Mouse (Mus musculus): ENCODE results near the gene Lactbl1. TPM values are rescaled to one million over a fixed set of nuclear protein-coding genes. Genes with fewer than 3 reads are reported as not detected.

Lactbl1 gene
- polyA plus RNA-seq, 1 experiment from 2014 or later: not detected

- H3K4me1 ChIP-seq: no peaks in the 10 kb centered on the region
- H3K4me2 ChIP-seq: no peak overlapping the region
- H3K9me3 ChIP-seq: no peaks in the 10 kb centered on the region
- no peak overlapping the region for H3K4me3 ChIP-seq
- 67% methylated on average over 3 of the region's 3 CpGs for WGBS
- no peak overlapping the region for H3K27ac ChIP-seq
- ATAC-seq (ENCODE audit: insufficient number of reproducible peaks, low FRiP score, low TSS enrichment, low read depth): no peak
- H3K9ac ChIP-seq: no peak overlapping the region
- no peaks in the 10 kb centered on the region for H3K27me3 ChIP-seq
- peaks cover 70% of the 10 kb centered on the region for H3K36me3 ChIP-seq
Observed at GRCm38 (mm10) chr4:136657914-136658313, 35.5 kb downstream of the Lactbl1 start.

GRCm38 (mm10) chr4:136665068-136665467, 42.6 kb downstream of the Lactbl1 start:
- Histone ChIP-seq H3K27ac (no peak overlapping the region), H3K4me1 (no peaks in the 10 kb centered on the region), H3K36me3 (peaks cover 44% of the 10 kb centered on the region), H3K27me3 (no peaks in the 10 kb centered on the region), H3K4me3 (no peak overlapping the region), H3K9ac (no peak overlapping the region), H3K9me3 (no peaks in the 10 kb centered on the region), H3K4me2 (no peak overlapping the region)
- WGBS: 85% methylated on average over 9 of the region's 9 CpGs
- no peak for ATAC-seq (ENCODE audit: insufficient number of reproducible peaks, low FRiP score, low TSS enrichment, low read depth)

GRCm38 (mm10) chr4:136666002-136666401, 43.6 kb downstream of the Lactbl1 start:
- Histone ChIP-seq H3K4me1 (no peaks in the 10 kb centered on the region), H3K27me3 (no peaks in the 10 kb centered on the region), H3K4me3 (no peak overlapping the region), H3K9me3 (no peaks in the 10 kb centered on the region), H3K27ac (no peak overlapping the region), H3K4me2 (no peak overlapping the region), H3K36me3 (peaks cover 35% of the 10 kb centered on the region), H3K9ac (no peak overlapping the region)
- ATAC-seq (ENCODE audit: insufficient number of reproducible peaks, low FRiP score, low TSS enrichment, low read depth): no peak
- WGBS: 67% methylated on average over 4 of the region's 4 CpGs

DNA sequence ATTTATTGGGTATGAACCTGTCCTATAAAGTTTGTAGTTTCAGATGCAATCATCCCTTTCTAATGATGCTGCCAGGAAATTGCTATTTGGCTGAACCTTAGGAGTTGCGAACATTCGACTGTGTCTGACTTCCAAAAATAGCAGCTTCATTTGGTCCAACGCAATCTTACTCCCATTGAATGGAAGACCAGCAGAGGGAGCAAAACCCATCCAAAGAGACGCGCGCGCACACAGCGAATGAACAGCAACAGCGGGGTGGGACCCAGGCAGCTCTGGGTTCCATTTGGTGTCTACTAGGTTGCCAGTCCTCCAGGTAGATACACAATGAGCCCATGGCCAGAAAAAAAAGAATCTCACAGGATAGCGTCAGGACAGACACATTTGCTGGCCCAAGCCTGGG, 45.3 kb downstream of the Lactbl1 start:
- Histone ChIP-seq H3K27ac (no peak overlapping the region), H3K9me3 (no peaks in the 10 kb centered on the region), H3K27me3 (no peaks in the 10 kb centered on the region), H3K4me1 (no peaks in the 10 kb centered on the region), H3K4me2 (no peak overlapping the region), H3K9ac (no peak overlapping the region), H3K4me3 (no peak overlapping the region), H3K36me3 (peaks cover 36% of the 10 kb centered on the region)
- no peak for ATAC-seq (ENCODE audit: insufficient number of reproducible peaks, low FRiP score, low TSS enrichment, low read depth)
- WGBS: 61% methylated on average over 10 of the region's 10 CpGs

DNA sequence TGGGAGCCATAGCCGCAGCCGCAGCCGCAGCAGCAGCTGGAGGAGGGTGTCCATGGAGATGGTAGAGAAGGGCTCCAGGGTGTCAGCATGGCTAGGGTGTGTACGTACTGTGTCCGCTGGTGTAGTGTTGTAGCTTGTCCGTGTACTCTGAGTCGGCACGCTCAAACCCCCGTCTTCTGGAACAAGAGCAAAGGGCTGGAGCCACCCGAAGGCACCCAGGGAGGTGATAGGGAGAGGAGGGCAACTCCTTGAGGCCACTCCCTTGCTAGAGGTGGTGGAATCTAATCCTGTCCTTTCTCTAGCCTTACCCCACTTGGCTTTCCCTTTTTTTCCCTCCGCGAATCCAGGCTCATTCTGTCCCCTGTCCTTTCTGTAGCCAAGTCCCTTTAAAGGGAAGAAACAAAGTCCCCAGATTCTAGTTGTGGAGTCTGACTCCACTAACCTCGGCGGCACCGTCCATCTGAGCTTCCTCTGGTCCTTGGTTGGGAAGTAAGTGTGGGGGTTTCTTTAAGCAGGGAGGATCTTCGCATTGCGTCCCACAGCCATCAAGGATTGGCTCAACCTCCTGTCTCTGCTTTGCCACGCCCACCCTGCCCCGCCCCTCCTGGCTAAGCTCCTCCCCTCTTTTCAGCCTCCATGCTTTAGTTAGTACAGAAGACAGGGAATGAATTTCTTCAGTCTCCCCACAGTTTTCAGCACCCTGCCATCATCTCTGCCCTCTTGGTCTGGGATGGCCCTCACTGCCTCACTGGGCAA, 50.1 kb downstream of the Lactbl1 start:
- ATAC-seq (ENCODE audit: insufficient number of reproducible peaks, low FRiP score, low TSS enrichment, low read depth): no peak
- H3K4me1 ChIP-seq: no peaks in the 10 kb centered on the region
- H3K4me3 ChIP-seq: no peak overlapping the region
- H3K4me2 ChIP-seq: no peak overlapping the region
- peaks cover 40% of the 10 kb centered on the region for H3K36me3 ChIP-seq
- no peaks in the 10 kb centered on the region for H3K27me3 ChIP-seq
- 88% methylated on average over 19 of the region's 19 CpGs for WGBS
- no peaks in the 10 kb centered on the region for H3K9me3 ChIP-seq
- no peak overlapping the region for H3K9ac ChIP-seq
- no peak overlapping the region for H3K27ac ChIP-seq

DNA sequence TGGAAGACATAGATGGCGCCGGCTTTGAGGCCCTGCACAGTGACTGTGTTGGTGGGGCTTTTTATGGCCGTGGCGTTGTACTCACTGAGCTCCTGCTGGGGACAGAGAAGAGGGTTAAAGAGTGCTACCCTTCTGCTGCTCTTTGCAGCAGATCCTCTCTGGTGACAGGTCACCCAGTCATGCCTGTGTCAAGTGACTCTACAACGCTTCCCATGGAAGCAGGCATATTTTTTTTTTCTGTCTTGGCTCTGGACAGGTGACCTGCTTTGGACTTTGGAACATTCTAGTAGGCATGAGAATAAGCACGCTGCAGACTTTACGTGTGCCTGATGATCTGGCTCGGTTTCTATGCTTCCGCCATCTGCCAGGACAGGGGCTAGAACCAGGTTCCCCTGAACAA, 53.0 kb downstream of the Lactbl1 start:
- Histone ChIP-seq H3K27ac (no peak overlapping the region), H3K4me1 (peaks cover 11% of the 10 kb centered on the region), H3K4me3 (no peak overlapping the region), H3K36me3 (peaks cover 33% of the 10 kb centered on the region), H3K4me2 (no peak overlapping the region), H3K9me3 (no peaks in the 10 kb centered on the region), H3K9ac (no peak overlapping the region), H3K27me3 (no peaks in the 10 kb centered on the region)
- WGBS: 90% methylated on average over 9 of the region's 9 CpGs
- no peak for ATAC-seq (ENCODE audit: insufficient number of reproducible peaks, low FRiP score, low TSS enrichment, low read depth)

DNA sequence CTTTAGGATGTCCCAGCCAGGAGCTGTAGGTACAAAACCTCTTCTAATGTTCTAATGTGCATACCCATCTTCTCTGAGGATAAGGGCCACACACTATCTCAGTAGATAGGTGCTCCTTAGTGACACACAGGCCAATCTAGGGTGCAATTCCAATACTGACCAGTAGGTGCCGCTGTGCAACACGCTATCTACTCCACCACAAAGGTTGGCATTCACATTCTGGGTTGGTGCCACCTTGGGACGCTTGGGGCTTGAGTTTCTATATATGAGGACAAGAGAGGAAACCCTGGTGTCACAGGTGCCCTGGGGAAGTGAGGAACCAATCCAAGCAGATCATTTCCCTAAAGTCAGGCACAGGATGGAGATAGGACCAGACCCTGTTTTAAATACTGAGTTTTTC, 56.1 kb downstream of the Lactbl1 start:
- H3K9ac ChIP-seq: no peak overlapping the region
- H3K4me1 ChIP-seq: peaks cover 19% of the 10 kb centered on the region
- no peak overlapping the region for H3K27ac ChIP-seq
- 2% methylated on average over 3 of the region's 3 CpGs for WGBS
- ATAC-seq (ENCODE audit: insufficient number of reproducible peaks, low FRiP score, low TSS enrichment, low read depth): no peak
- no peak overlapping the region for H3K4me3 ChIP-seq
- no peak overlapping the region for H3K4me2 ChIP-seq
- H3K36me3 ChIP-seq: peaks cover 23% of the 10 kb centered on the region
- H3K9me3 ChIP-seq: no peaks in the 10 kb centered on the region
- H3K27me3 ChIP-seq: no peaks in the 10 kb centered on the region

DNA sequence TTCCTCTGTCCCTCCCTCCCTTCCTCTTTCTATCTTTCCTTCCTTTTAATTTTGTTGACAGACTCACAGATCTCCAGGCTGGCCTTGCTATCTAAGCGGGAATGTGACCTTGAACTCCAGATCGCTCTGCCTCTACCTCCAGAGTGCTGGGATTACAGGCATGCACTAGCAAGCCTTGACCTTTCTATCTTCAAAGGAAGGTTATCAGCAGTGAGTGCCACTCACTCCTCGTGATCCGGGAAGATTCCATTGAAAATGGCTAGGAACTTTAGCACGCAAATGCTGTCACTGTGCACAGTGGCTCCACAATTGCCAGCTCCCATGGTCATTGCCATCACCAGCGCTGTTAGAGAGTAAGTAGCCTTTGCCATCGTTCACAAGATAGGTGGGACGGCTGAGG, 56.8 kb downstream of the Lactbl1 start:
- peaks cover 19% of the 10 kb centered on the region for H3K4me1 ChIP-seq
- no peak overlapping the region for H3K4me2 ChIP-seq
- WGBS: 80% methylated on average over 8 of the region's 8 CpGs
- no peak overlapping the region for H3K4me3 ChIP-seq
- H3K27me3 ChIP-seq: no peaks in the 10 kb centered on the region
- H3K9me3 ChIP-seq: no peaks in the 10 kb centered on the region
- H3K9ac ChIP-seq: no peak overlapping the region
- no peak for ATAC-seq (ENCODE audit: insufficient number of reproducible peaks, low FRiP score, low TSS enrichment, low read depth)
- no peak overlapping the region for H3K27ac ChIP-seq
- peaks cover 16% of the 10 kb centered on the region; the same call in 1 of the 2 replicates for H3K36me3 ChIP-seq

GRCm38 (mm10) chr4:136680641-136681040, 58.2 kb downstream of the Lactbl1 start:
- 45% methylated on average over 14 of the region's 14 CpGs for WGBS
- no peaks in the 10 kb centered on the region for H3K9me3 ChIP-seq
- H3K36me3 ChIP-seq: peaks cover 7% of the 10 kb centered on the region; the same call in 1 of the 2 replicates
- peak overlapping the region; percentile 43; the same call in 1 of the 2 replicates for H3K27ac ChIP-seq
- no peak overlapping the region for H3K9ac ChIP-seq
- H3K27me3 ChIP-seq: no peaks in the 10 kb centered on the region
- ATAC-seq (ENCODE audit: insufficient number of reproducible peaks, low FRiP score, low TSS enrichment, low read depth): 0 out of 2 replicates have a peak, but pooled peaks have one; percentile 7
- peaks cover 27% of the 10 kb centered on the region for H3K4me1 ChIP-seq
- H3K4me2 ChIP-seq: no peak overlapping the region
- no peak overlapping the region for H3K4me3 ChIP-seq

- 60% methylated on average over 6 of the region's 6 CpGs for WGBS
- peaks cover 7% of the 10 kb centered on the region; the same call in 1 of the 2 replicates for H3K36me3 ChIP-seq
Observed at GRCm38 (mm10) chr4:136684485-136684884, 62.1 kb downstream of the Lactbl1 start.

DNA sequence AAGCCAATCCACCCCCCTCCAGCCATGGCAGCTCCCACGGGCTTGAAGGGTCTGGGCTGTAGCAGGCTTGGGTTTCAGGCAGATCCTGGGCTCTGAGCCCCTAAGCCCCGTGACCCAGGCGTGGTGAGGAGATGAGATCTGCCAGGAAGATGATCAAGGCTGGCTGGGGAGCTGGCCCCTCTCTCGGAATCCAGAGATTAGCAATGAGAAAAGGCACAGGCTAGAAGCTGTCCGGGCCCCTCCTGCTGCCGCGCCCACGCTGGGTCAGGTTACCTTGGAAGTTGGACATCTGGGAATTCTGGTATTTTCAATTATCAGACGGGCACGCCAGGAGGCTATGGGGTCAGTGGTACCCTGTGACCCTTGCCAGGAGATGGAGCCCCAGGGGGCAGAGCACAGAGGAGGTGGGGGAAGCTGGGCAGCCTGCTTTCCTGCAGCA, 63.0 kb downstream of the Lactbl1 start:
- H3K9me3 ChIP-seq: no peaks in the 10 kb centered on the region
- peaks cover 22% of the 10 kb centered on the region for H3K4me1 ChIP-seq
- H3K4me3 ChIP-seq: no peak overlapping the region
- H3K36me3 ChIP-seq: peaks cover 10% of the 10 kb centered on the region; the same call in 1 of the 2 replicates
- WGBS: 29% methylated on average over 10 of the region's 10 CpGs
- no peak overlapping the region for H3K27ac ChIP-seq
- no peak overlapping the region for H3K9ac ChIP-seq
- no peak for ATAC-seq (ENCODE audit: insufficient number of reproducible peaks, low FRiP score, low TSS enrichment, low read depth)
- no peaks in the 10 kb centered on the region for H3K27me3 ChIP-seq
- H3K4me2 ChIP-seq: no peak overlapping the region

More at GRCm38 (mm10) chr4:136684485-136684884, 62.1 kb downstream of the Lactbl1 start:
- Histone ChIP-seq H3K4me2 (no peak overlapping the region), H3K4me1 (peaks cover 29% of the 10 kb centered on the region), H3K27me3 (no peaks in the 10 kb centered on the region), H3K9me3 (no peaks in the 10 kb centered on the region), H3K27ac (no peak overlapping the region), H3K9ac (no peak overlapping the region), H3K4me3 (no peak overlapping the region)
- no peak for ATAC-seq (ENCODE audit: insufficient number of reproducible peaks, low FRiP score, low TSS enrichment, low read depth)

DNA sequence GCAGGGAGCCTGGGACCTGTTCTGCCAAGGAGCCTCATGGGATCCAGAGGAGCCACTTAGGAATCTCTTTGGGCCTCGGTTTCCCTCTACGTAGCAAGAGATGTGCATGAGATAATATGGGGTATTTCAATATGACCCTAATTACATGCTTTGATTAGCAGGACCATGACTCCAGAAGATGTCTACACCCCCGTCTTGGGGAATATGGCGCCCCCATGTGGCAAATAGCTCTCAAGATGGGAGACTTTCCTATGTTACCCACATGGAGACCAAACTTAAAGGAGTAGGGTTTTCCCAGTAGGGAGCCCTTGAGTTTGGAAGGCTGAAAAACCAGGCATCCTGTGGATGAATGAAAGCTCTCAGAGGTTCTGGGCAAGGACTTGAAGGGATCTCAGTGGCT, 65.7 kb downstream of the Lactbl1 start:
- Histone ChIP-seq H3K27me3 (no peaks in the 10 kb centered on the region), H3K36me3 (peaks cover 21% of the 10 kb centered on the region), H3K27ac (no peak overlapping the region), H3K4me2 (no peak overlapping the region), H3K9me3 (no peaks in the 10 kb centered on the region), H3K4me3 (no peak overlapping the region), H3K4me1 (peaks cover 14% of the 10 kb centered on the region), H3K9ac (no peak overlapping the region)
- WGBS: 64% methylated on average over 4 of the region's 4 CpGs
- ATAC-seq (ENCODE audit: insufficient number of reproducible peaks, low FRiP score, low TSS enrichment, low read depth): no peak

Measured in limb, embryonic 15.5 days (tissue).